Mouse (Mus musculus) forebrain, embryonic 16.5 days (tissue): Measurements from ENCODE around the gene Nova1. TPM values are rescaled to one million over a fixed set of nuclear protein-coding genes. Genes with fewer than 3 reads are reported as not detected.
A peak's percentile ranks its signal among the peaks of the same experiment; 100 is the strongest.

Experiments used
- ATAC-seq: fragments of 200-750 bp; cut with Nextera tagmentation; 2 replicates; pipeline ENCODE4 v1.8.0; 2017; ENCODE audit warnings: mild to moderate bottlenecking, moderate library complexity
- H3K27ac ChIP-seq: fragments of 300-500 bp; sonication (generic); 2 replicates; pipeline ENCODE4 v1.5.1; 2014; ENCODE audit warnings: low read length, control low read depth
- H3K27me3 ChIP-seq: fragments of 300-500 bp; sonication (generic); replicated peaks from 2 replicates; pipeline ENCODE4 v1.6.1; 2014; ENCODE audit warnings: low read length; ENCODE audit not compliant: control insufficient read depth, insufficient read depth
- H3K36me3 ChIP-seq: fragments of 300-500 bp; sonication (generic); 2 replicates; pipeline ENCODE4 v1.6.1; 2014; ENCODE audit not compliant: control insufficient read depth, insufficient read depth
- H3K4me1 ChIP-seq: fragments of 300-500 bp; sonication (generic); replicated peaks from 2 replicates; pipeline ENCODE4 v1.6.1; 2014; ENCODE audit warnings: low read length; ENCODE audit not compliant: control insufficient read depth, insufficient read depth
- H3K4me2 ChIP-seq: fragments of 300-500 bp; sonication (generic); 2 replicates; pipeline ENCODE4 v1.6.1; 2014; ENCODE audit warnings: mild to moderate bottlenecking, low read length, control low read depth
- H3K4me3 ChIP-seq: fragments of 300-500 bp; sonication (generic); replicated peaks from 2 replicates; pipeline ENCODE4 v1.5.1; 2014; ENCODE audit warnings: mild to moderate bottlenecking, low read length, control low read depth
- H3K9ac ChIP-seq: fragments of 300-500 bp; sonication (generic); replicated peaks from 2 replicates; pipeline ENCODE4 v1.6.1; 2014; ENCODE audit warnings: low read depth, low read length, control low read depth
- H3K9me3 ChIP-seq: fragments of 300-500 bp; sonication (generic); 2 replicates; pipeline ENCODE4 v1.6.1; 2016; ENCODE audit warnings: low read length; ENCODE audit not compliant: control insufficient read depth
- WGBS: fragments of 180-500 bp; shearing (Covaris S2); extraction: QIAGEN DNeasy Blood & Tissue Kit; methylation state at CpG from one replicate; pipeline ENCODE4 v1.1.7; 2014; 5-methylcytosine and 5-hydroxymethylcytosine counted together
- polyA plus RNA-seq: library from polyadenylated mRNA; unstranded; fragments of >200 nt; fragmentation: Nextera tagmentation; extraction: Ambion mirVana; gene quantifications from 2 replicates; pipeline ENCODE4 v1.2.1, GENCODE M21; 2015

The Nova1 gene
- polyA plus RNA-seq, 1 experiment from 2014 or later = 31.6 TPM

GRCm38 (mm10) chr12:46719076-46719475 is 99.7 kb downstream of the Nova1 start:
- Histone ChIP-seq H3K4me1 (no peaks in the 10 kb centered on the region), H3K27me3 (no peaks in the 10 kb centered on the region), H3K9me3 (no peaks in the 10 kb centered on the region), H3K4me2 (no peak overlapping the region), H3K9ac (no peak overlapping the region), H3K4me3 (no peak overlapping the region), H3K27ac (no peak overlapping the region), H3K36me3 (no peaks in the 10 kb centered on the region)
- no peak for ATAC-seq
- WGBS = 92% methylated on average over 4 of the region's 4 CpGs

GRCm38 (mm10) chr12:46710094-46710493 is 108.6 kb downstream of the Nova1 start:
- WGBS = 87% methylated on average over 2 of the region's 2 CpGs
- Histone ChIP-seq H3K4me3 (no peak overlapping the region), H3K4me2 (no peak overlapping the region), H3K27me3 (no peaks in the 10 kb centered on the region), H3K4me1 (no peaks in the 10 kb centered on the region), H3K9me3 (no peaks in the 10 kb centered on the region), H3K36me3 (no peaks in the 10 kb centered on the region), H3K27ac (no peak overlapping the region), H3K9ac (no peak overlapping the region)
- no peak for ATAC-seq

- Histone ChIP-seq H3K4me2 (no peak overlapping the region), H3K4me3 (no peak overlapping the region), H3K9ac (no peak overlapping the region), H3K36me3 (no peaks in the 10 kb centered on the region), H3K27ac (no peak overlapping the region), H3K9me3 (no peaks in the 10 kb centered on the region), H3K4me1 (no peaks in the 10 kb centered on the region), H3K27me3 (no peaks in the 10 kb centered on the region)
- no peak for ATAC-seq
- 92% methylated on average over 7 of the region's 7 CpGs for WGBS
Measured at GRCm38 (mm10) chr12:46709475-46709874, 109.3 kb downstream of the Nova1 start.

GRCm38 (mm10) chr12:46700202-46700601 is 118.5 kb downstream of the Nova1 start:
- H3K36me3 ChIP-seq = no peaks in the 10 kb centered on the region
- no peaks in the 10 kb centered on the region for H3K4me1 ChIP-seq
- no peaks in the 10 kb centered on the region for H3K9me3 ChIP-seq
- no peak overlapping the region for H3K27ac ChIP-seq
- H3K9ac ChIP-seq = no peak overlapping the region
- 86% methylated on average over 8 of the region's 8 CpGs for WGBS
- no peak overlapping the region for H3K4me3 ChIP-seq
- H3K4me2 ChIP-seq = no peak overlapping the region
- no peaks in the 10 kb centered on the region for H3K27me3 ChIP-seq
- ATAC-seq = no peak

- no peaks in the 10 kb centered on the region for H3K9me3 ChIP-seq
- H3K27me3 ChIP-seq = no peaks in the 10 kb centered on the region
- 60% methylated on average over 2 of the region's 2 CpGs for WGBS
- no peak overlapping the region for H3K9ac ChIP-seq
- peak; percentile 80 for ATAC-seq
- H3K4me1 ChIP-seq = no peaks in the 10 kb centered on the region
- H3K4me2 ChIP-seq = no peak overlapping the region
- H3K4me3 ChIP-seq = no peak overlapping the region
- H3K36me3 ChIP-seq = no peaks in the 10 kb centered on the region
- no peak overlapping the region for H3K27ac ChIP-seq
Measured at GRCm38 (mm10) chr12:46676341-46676740, 142.4 kb downstream of the Nova1 start.

GRCm38 (mm10) chr12:46666706-46667105 is 152.0 kb downstream of the Nova1 start:
- H3K4me1 ChIP-seq = no peaks in the 10 kb centered on the region
- H3K4me2 ChIP-seq = no peak overlapping the region
- no peaks in the 10 kb centered on the region for H3K9me3 ChIP-seq
- WGBS = 70% methylated on average over 2 of the region's 2 CpGs
- no peaks in the 10 kb centered on the region for H3K27me3 ChIP-seq
- H3K9ac ChIP-seq = no peak overlapping the region
- H3K27ac ChIP-seq = no peak overlapping the region
- no peak for ATAC-seq
- H3K4me3 ChIP-seq = no peak overlapping the region
- H3K36me3 ChIP-seq = no peaks in the 10 kb centered on the region

GRCm38 (mm10) chr12:46646139-46646611 is 172.6 kb downstream of the Nova1 start:
- Histone ChIP-seq H3K4me3 (no peak overlapping the region), H3K36me3 (no peaks in the 10 kb centered on the region), H3K27ac (0 out of 2 replicates have a peak overlapping the region, but pooled peaks have one; percentile 3), H3K9ac (no peak overlapping the region), H3K9me3 (no peaks in the 10 kb centered on the region), H3K27me3 (peaks cover 14% of the 10 kb centered on the region; the same call in 1 of the 2 replicates), H3K4me2 (peak overlapping the region; percentile 20; the same call in 1 of the 2 replicates), H3K4me1 (peaks cover 20% of the 10 kb centered on the region)
- WGBS = 13% methylated on average over 5 of the region's 5 CpGs
- ATAC-seq = peak; percentile 95

GRCm38 (mm10) chr12:46645365-46645962 is 173.3 kb downstream of the Nova1 start:
- peak; percentile 9; the same call in 1 of the 2 replicates for ATAC-seq
- no peaks in the 10 kb centered on the region for H3K9me3 ChIP-seq
- no peak overlapping the region for H3K27ac ChIP-seq

More at GRCm38 (mm10) chr12:46645365-46645962, 173.3 kb downstream of the Nova1 start:
- Histone ChIP-seq H3K9ac (no peak overlapping the region), H3K4me2 (no peak overlapping the region), H3K36me3 (no peaks in the 10 kb centered on the region), H3K4me3 (no peak overlapping the region), H3K4me1 (peaks cover 20% of the 10 kb centered on the region), H3K27me3 (peaks cover 18% of the 10 kb centered on the region; the same call in 1 of the 2 replicates)
- 78% methylated on average over 6 of the region's 6 CpGs for WGBS
